Mouse (Mus musculus) bone marrow macrophage, adult 2 months (primary cell): ENCODE measurements around the gene Xdh.

Experiments used
- CTCF ChIP-seq: IDR thresholded peaks from 2 replicates; pipeline ENCODE4 v1.5.1; 2012; ENCODE audit warnings: low read depth, mild to moderate bottlenecking, low read length, moderate library complexity
- POLR2A ChIP-seq: IDR thresholded peaks from 2 replicates; pipeline ENCODE4 v1.6.1; 2012; ENCODE audit warnings: mild to moderate bottlenecking, low read depth, low read length, borderline replicate concordance

DNA sequence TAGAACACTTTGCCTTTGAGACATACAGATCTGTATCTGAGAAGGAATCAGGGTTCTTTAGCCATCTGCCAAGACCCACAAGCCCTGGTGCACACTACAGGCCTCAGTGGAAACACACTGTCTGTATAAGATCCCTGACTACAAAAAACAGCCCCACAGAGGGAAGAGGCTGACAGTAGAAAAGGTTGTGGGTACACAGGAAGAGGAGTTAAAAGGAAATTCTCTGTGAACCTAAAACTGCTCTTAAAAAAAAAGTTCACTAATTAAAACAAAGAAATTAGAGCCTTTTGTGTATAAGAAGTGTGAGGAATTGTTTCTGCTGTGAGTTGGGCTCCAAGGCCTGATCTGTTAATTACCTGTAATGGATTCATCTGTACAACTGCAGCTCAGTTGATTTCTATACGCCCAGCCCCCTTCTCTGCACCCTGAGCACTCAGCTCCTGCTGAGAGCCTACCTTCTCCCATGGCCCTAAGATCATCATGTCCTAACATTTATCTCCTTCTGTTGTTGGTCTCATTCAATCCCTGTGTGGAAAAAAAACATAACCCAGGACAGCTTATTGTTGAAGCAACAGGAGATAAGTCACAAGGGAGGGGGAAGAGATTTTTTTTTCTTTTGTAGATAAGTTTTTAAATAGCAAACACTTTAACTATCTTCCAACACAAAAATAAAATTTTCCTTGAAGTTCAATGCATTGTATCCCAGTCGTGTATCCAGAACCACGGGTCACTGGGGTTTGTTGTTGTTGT, 110.7 kb downstream of the Xdh start:
- no peak for TF ChIP-seq POLR2A
- no peak for TF ChIP-seq CTCF
